Mouse (Mus musculus): ENCODE measurements at regions not wholly inside any gene's neighbourhood (a gene's known extent, or its start where the extent isn't known, plus 50 kb on each side); places are given as distances from the start of the nearest gene placed in this dataset.
"Not testable (repeated sequence)": the region's sequence is repeated elsewhere in the genome, so short reads cannot be mapped to it uniquely, and the experiment has no call there.

DNA sequence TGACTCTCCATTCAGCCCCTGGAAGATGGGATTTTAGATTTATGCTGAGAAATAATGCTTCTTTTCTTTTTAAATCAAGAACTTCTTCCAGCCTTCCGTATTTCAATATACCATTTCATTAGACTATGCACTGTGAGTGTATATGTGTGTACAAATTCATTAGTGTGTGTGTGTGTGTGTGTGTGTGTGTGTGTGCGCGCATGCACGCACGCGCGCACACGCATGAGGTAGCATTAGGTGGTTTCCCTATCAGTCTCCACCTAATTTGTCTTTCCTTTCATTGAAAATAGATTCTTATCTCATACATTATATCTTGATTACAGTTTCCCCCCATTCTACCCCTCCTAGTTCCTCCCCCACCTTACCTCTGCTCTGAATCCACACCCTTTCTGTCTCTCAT is 130.7 kb downstream of the Ube2e3 start:
- no peaks in the 10 kb centered on the region for H3K27me3 ChIP-seq (ENCODE audit: control insufficient read depth, insufficient read depth, low read length, poor library complexity, severe bottlenecking)
- DNase-seq (ENCODE audit: low read depth, low spot score) = peak; percentile 33

DNA sequence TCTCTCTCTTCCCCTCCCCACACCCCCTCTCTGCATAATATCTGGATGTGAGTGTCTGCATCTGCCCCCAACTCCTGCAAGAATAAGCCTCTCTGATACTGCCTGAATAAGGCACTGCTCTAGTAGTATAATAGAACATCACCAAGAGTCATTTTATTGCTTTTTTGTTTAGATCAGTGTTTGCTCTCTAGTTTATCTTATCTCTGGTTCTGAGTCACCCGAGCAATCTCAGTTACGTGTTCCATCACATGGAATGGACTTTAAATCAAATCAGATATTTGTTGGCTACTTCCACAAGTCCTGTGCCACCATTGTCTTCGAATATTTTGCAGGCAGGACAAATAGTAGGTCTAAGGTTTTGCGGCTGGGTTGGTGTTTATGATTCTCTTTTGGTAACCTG is 131.5 kb downstream of the Ube2e3 start:
- DNase-seq (ENCODE audit: low read depth, low spot score) = no peak
- Histone ChIP-seq H3K27me3 (ENCODE audit: control insufficient read depth, insufficient read depth, low read length, poor library complexity, severe bottlenecking) (no peaks in the 10 kb centered on the region), H3K36me3 (ENCODE audit: control insufficient read depth, insufficient read depth, low read length, poor library complexity, severe bottlenecking) (no peaks in the 10 kb centered on the region)

More for the DNA sequence above, 130.7 kb downstream of the Ube2e3 start:
- no peaks in the 10 kb centered on the region for H3K36me3 ChIP-seq (ENCODE audit: control insufficient read depth, insufficient read depth, low read length, poor library complexity, severe bottlenecking)

- H3K27me3 ChIP-seq (ENCODE audit: control insufficient read depth, insufficient read depth, low read length, poor library complexity, severe bottlenecking) = no peaks in the 10 kb centered on the region
- no peaks in the 10 kb centered on the region for H3K36me3 ChIP-seq (ENCODE audit: control insufficient read depth, insufficient read depth, low read length, poor library complexity, severe bottlenecking)
- DNase-seq (ENCODE audit: low read depth, low spot score) = no peak
Observed at GRCm38 (mm10) chr2:79004862-79005261, 136.9 kb downstream of the Ube2e3 start.

DNA sequence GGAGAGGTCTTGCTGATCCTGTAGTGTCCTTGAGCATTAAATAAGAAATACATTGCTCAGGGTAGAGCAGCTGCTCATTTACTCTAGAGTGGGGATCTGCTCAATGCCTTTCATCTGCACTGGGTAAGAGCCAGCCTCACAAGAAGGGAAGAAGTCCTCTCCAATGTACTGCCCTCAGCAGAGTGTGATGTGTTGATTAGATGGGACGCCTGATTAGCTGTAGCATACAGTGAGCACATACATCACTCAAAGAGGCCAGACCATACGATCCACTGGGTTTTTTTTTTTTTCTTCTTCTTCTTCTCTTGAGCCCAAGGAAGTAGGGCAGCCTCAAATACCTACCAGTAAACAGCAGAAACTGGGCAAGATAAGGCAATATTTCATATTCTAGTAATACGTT is 140.7 kb downstream of the Ube2e3 start:
- DNase-seq (ENCODE audit: low read depth, low spot score) = no peak
- no peaks in the 10 kb centered on the region for H3K27me3 ChIP-seq (ENCODE audit: control insufficient read depth, insufficient read depth, low read length, poor library complexity, severe bottlenecking)
- H3K36me3 ChIP-seq (ENCODE audit: control insufficient read depth, insufficient read depth, low read length, poor library complexity, severe bottlenecking) = no peaks in the 10 kb centered on the region

- no peaks in the 10 kb centered on the region for H3K27me3 ChIP-seq (ENCODE audit: control insufficient read depth, insufficient read depth, low read length, poor library complexity, severe bottlenecking)
- no peaks in the 10 kb centered on the region for H3K36me3 ChIP-seq (ENCODE audit: control insufficient read depth, insufficient read depth, low read length, poor library complexity, severe bottlenecking)
- no peak for DNase-seq (ENCODE audit: low read depth, low spot score)
Observed at GRCm38 (mm10) chr2:79009791-79010190, 141.9 kb downstream of the Ube2e3 start.

DNA sequence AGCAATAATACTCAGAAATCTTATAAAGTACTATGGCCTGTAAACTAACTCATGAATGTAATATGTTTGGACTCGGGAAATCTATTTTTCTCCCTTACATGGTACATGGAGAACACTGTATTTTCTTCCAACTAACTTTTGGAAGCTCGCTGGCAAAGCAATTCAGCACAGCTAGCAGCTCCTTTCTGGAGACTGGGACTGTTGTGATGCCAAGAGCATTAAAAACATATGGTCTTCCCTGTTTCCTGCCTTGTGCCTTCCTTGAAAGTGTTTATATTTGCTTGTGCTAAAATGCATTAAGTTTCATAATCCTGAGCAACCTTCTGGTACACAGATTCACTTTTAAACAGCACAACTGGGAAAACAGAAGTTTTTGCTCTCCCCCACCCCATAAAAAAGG is 142.3 kb downstream of the Ube2e3 start:
- Histone ChIP-seq H3K27me3 (ENCODE audit: control insufficient read depth, insufficient read depth, low read length, poor library complexity, severe bottlenecking) (no peaks in the 10 kb centered on the region), H3K36me3 (ENCODE audit: control insufficient read depth, insufficient read depth, low read length, poor library complexity, severe bottlenecking) (no peaks in the 10 kb centered on the region)
- DNase-seq (ENCODE audit: low read depth, low spot score) = no peak

- no peaks in the 10 kb centered on the region for H3K36me3 ChIP-seq (ENCODE audit: control insufficient read depth, insufficient read depth, low read length, poor library complexity, severe bottlenecking)
- peak; percentile 79 for DNase-seq (ENCODE audit: low read depth, low spot score)
Observed at GRCm38 (mm10) chr2:79018732-79019423, 151.0 kb downstream of the Ube2e3 start.

DNA sequence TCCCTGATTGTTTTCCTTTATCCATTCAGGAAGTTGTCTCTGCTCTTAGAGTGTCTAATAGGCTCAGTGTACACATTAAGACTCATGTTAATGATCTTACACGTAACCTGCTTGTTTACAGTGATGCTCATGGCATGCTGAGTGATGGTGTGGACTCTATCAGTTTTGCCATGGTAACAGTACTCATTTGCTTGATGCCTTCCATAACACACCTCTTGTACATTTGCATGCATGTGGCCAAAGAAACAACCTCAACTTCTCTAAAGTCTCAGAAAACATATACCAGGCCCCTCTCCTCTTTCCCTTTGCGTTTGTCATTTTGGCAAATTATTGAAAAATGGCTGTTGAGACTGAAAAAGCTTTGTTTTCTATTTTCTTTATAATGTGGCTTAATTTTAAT is 155.0 kb downstream of the Ube2e3 start:
- H3K36me3 ChIP-seq (ENCODE audit: control insufficient read depth, insufficient read depth, low read length, poor library complexity, severe bottlenecking) = no peaks in the 10 kb centered on the region
- peak; percentile 46 for DNase-seq (ENCODE audit: low read depth, low spot score)
- no peaks in the 10 kb centered on the region for H3K27me3 ChIP-seq (ENCODE audit: control insufficient read depth, insufficient read depth, low read length, poor library complexity, severe bottlenecking)

More at GRCm38 (mm10) chr2:79018732-79019423, 151.0 kb downstream of the Ube2e3 start:
- H3K27me3 ChIP-seq (ENCODE audit: control insufficient read depth, insufficient read depth, low read length, poor library complexity, severe bottlenecking) = no peaks in the 10 kb centered on the region

GRCm38 (mm10) chr2:79025678-79026077 is 157.8 kb downstream of the Ube2e3 start:
- H3K36me3 ChIP-seq (ENCODE audit: control insufficient read depth, insufficient read depth, low read length, poor library complexity, severe bottlenecking) = no peaks in the 10 kb centered on the region
- no peaks in the 10 kb centered on the region for H3K27me3 ChIP-seq (ENCODE audit: control insufficient read depth, insufficient read depth, low read length, poor library complexity, severe bottlenecking)
- DNase-seq (ENCODE audit: low read depth, low spot score) = no peak

- DNase-seq (ENCODE audit: low read depth, low spot score) = no peak
- Histone ChIP-seq H3K36me3 (ENCODE audit: control insufficient read depth, insufficient read depth, low read length, poor library complexity, severe bottlenecking) (no peaks in the 10 kb centered on the region), H3K27me3 (ENCODE audit: control insufficient read depth, insufficient read depth, low read length, poor library complexity, severe bottlenecking) (no peaks in the 10 kb centered on the region)
Observed at GRCm38 (mm10) chr2:79030990-79031389, 163.1 kb downstream of the Ube2e3 start.

GRCm38 (mm10) chr2:79036296-79036695 is 168.4 kb downstream of the Ube2e3 start:
- peak; percentile 72 for DNase-seq (ENCODE audit: low read depth, low spot score)
- Histone ChIP-seq H3K27me3 (ENCODE audit: control insufficient read depth, insufficient read depth, low read length, poor library complexity, severe bottlenecking) (no peaks in the 10 kb centered on the region), H3K36me3 (ENCODE audit: control insufficient read depth, insufficient read depth, low read length, poor library complexity, severe bottlenecking) (no peaks in the 10 kb centered on the region)

GRCm38 (mm10) chr2:79038624-79039023 is 170.7 kb downstream of the Ube2e3 start:
- Histone ChIP-seq H3K27me3 (ENCODE audit: control insufficient read depth, insufficient read depth, low read length, poor library complexity, severe bottlenecking) (no peaks in the 10 kb centered on the region), H3K36me3 (ENCODE audit: control insufficient read depth, insufficient read depth, low read length, poor library complexity, severe bottlenecking) (no peaks in the 10 kb centered on the region)
- DNase-seq (ENCODE audit: low read depth, low spot score) = no peak

DNA sequence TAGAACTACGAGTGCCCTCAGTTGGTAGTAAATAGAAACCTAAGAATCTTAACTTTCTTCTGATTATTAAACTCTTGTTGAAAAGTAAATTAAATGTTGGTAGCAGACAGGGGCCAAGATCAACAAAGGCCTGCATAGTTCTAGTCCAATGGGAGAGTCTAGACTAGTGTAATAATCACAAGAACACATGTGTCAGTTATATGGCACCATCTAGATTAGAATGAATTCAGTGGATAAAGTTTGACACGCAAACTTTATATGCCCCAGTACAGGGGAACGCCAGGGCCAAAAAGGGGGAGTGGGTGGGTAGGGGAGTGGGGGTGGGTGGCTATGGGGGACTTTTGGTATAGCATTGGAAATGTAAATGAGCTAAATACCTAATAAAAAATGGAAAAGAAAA is 176.9 kb downstream of the Ube2e3 start:
- H3K36me3 ChIP-seq (ENCODE audit: control insufficient read depth, insufficient read depth, low read length, poor library complexity, severe bottlenecking); DNase-seq (ENCODE audit: low read depth, low spot score); H3K27me3 ChIP-seq (ENCODE audit: control insufficient read depth, insufficient read depth, low read length, poor library complexity, severe bottlenecking): not testable (repeated sequence)

DNA sequence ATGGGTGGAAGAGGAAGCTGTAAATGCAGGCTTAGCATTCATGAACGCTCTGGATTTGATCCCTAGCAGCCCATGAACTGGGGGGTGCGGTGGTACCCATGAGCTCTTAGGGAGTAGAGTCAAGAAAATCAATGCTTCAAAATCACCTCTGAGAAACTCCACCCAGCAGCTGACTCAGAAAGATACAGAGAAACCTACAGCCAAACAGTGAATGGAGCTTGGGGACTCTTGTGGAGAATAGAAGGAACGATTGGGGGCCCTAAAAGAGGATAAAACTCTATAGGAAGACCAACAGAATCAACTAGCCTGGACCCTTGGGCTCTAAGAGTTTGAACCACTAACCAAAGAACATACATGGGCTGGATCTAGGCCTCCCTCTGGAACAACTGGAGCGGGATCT is 177.6 kb downstream of the Ube2e3 start:
- no peak for DNase-seq (ENCODE audit: low read depth, low spot score)
- Histone ChIP-seq H3K36me3 (ENCODE audit: control insufficient read depth, insufficient read depth, low read length, poor library complexity, severe bottlenecking) (no peaks in the 10 kb centered on the region; the same call in 1 of the 2 replicates), H3K27me3 (ENCODE audit: control insufficient read depth, insufficient read depth, low read length, poor library complexity, severe bottlenecking) (no peaks in the 10 kb centered on the region)

DNA sequence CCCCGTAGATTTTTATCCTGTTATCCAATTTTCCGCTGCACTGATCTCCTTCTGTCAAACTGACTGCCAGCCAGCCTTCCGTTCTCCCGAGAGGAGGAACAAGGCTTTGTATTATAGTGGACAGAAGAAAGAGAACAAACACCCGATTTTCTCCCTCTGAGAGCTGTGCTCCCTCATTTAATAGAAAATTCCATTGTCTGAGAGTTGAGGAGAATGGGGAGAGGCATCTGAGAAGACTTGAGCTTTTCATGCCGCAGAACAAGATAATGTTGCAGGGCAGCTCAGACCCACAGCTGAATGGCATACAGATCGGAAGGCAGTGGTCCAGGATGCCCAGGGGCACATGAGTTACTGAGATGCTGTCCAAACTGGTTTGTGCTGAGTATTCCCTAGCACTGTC is 180.1 kb downstream of the Ube2e3 start:
- no peak for DNase-seq (ENCODE audit: low read depth, low spot score)
- no peaks in the 10 kb centered on the region; the same call in 1 of the 2 replicates for H3K36me3 ChIP-seq (ENCODE audit: control insufficient read depth, insufficient read depth, low read length, poor library complexity, severe bottlenecking)
- no peaks in the 10 kb centered on the region for H3K27me3 ChIP-seq (ENCODE audit: control insufficient read depth, insufficient read depth, low read length, poor library complexity, severe bottlenecking)
